Comparison of ENCODE assay signal across 34 mouse cellular contexts in the genomic region with DNA sequence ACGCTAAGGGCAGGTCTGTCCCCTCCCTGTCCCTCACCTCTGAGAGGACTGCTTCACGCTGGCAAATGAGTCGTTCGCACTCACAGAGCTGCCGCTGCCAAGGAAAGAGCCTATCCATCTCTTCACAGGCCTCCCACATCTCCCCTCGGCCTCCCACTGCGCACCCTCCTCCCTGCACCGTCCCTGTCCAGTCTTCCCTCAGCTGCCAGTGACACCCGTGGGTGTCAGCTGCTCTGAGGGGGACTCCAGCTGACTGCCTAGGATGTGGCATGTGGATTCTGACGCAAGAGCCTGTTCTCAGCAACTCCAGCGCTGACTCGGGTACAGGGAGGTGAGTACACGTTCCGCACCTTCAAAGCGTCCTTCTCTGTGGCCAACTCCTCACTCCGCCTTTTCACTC. TPM values are rescaled to one million over a fixed set of nuclear protein-coding genes. Genes with fewer than 3 reads are reported as not detected.
A peak's percentile ranks its signal among the peaks of the same experiment; 100 is the strongest.
DNase-seq lines count a peak whose midpoint lies in the region; TF ChIP-seq lines count a peak whose summit lies in the region.
"Had no signal": no experiment of that assay in that cellular context is flagged by ENCODE, and none has a peak within 500 bp of the region (broad histone marks: within the 10 kb centered on the region; RNA-seq: fewer than 3 reads in every experiment).

No protein-coding gene starts in this region.

- peak overlapping the region; percentile 34; the same call in 1 of the 2 replicates for H3K27ac ChIP-seq in cerebellum, adult 2 months (ENCODE audit: insufficient read depth, low read length)
- no peak overlapping the region for H3K27ac ChIP-seq in ES-Bruce4 (ENCODE audit: insufficient read depth, low read length)
- H3K27ac ChIP-seq: embryonic facial prominence, embryonic 15.5 days; forebrain, embryonic 15.5 days; heart, adult 2 months; hindbrain, embryonic 12.5 days; midbrain, embryonic 15.5 days had no signal

- TF ChIP-seq EP300 in ES-Bruce4 (IDR thresholded peaks at IDR 0.05; ENCODE audit: insufficient read depth, low read depth, low read length), result no peak

- TF ChIP-seq POLR2A in cerebellum, adult 2 months (IDR thresholded peaks at IDR 0.05; ENCODE audit: borderline replicate concordance, insufficient read depth, low read length), result no peak
- TF ChIP-seq POLR2A in ES-Bruce4 (IDR thresholded peaks at IDR 0.05; ENCODE audit: insufficient read depth, low read length), result no peak

- H3K9ac ChIP-seq in ES-Bruce4 (ENCODE audit: low read depth, poor library complexity, severe bottlenecking), result no peak overlapping the region
- H3K9ac ChIP-seq: embryonic facial prominence, embryonic 15.5 days; forebrain, embryonic 15.5 days; hindbrain, embryonic 12.5 days; midbrain, embryonic 15.5 days had no signal

- intact Hi-C loops in left cerebral cortex, postnatal 10 days (cut with DNase I), result no loop called here
- intact Hi-C loops in left cerebral cortex, postnatal 36 days (cut with DNase I), result no loop called here

- H3K36me3 ChIP-seq in ES-Bruce4 (ENCODE audit: control insufficient read depth, insufficient read depth, low read length, poor library complexity, severe bottlenecking), result no peaks in the 10 kb centered on the region
- H3K36me3 ChIP-seq: embryonic facial prominence, embryonic 15.5 days; forebrain, embryonic 15.5 days; G1E; hindbrain, embryonic 12.5 days; midbrain, embryonic 15.5 days had no signal

- 33% methylated on average over 16 of the region's 16 CpGs for WGBS in cerebellum, adult 2 months

- no peak for TF ChIP-seq CTCF in cerebellum, adult 2 months (IDR thresholded peaks at IDR 0.05; ENCODE audit: borderline replicate concordance, insufficient read depth, low read depth, low read length)
- no peak for TF ChIP-seq CTCF in ES-Bruce4 (IDR thresholded peaks at IDR 0.05; ENCODE audit: low read depth, low read length)

- no peaks in the 10 kb centered on the region for H3K9me3 ChIP-seq in ES-Bruce4 (replicated peaks; ENCODE audit: control insufficient read depth, insufficient read depth, low read length, poor library complexity, severe bottlenecking)
- H3K9me3 ChIP-seq: embryonic facial prominence, embryonic 15.5 days; forebrain, embryonic 15.5 days; G1E; hindbrain, embryonic 12.5 days; midbrain, embryonic 15.5 days had no signal

- no peak overlapping the region for H3K4me3 ChIP-seq in cerebellum, adult 2 months (replicated peaks; ENCODE audit: insufficient read depth, low read depth, low read length)
- peak overlapping the region; percentile 14 for H3K4me3 ChIP-seq in ES-Bruce4 (ENCODE audit: low read depth, low read length)
- H3K4me3 ChIP-seq: embryonic facial prominence, embryonic 15.5 days; forebrain, embryonic 15.5 days; heart, adult 2 months; hindbrain, embryonic 12.5 days; midbrain, embryonic 15.5 days had no signal

- DNase-seq in cerebellum, adult 2 months, result peak in 1 of 2 experiments; percentile 52
- DNase-seq in cerebellum, postnatal 36 days, result no peak
- DNase-seq in left cerebral cortex, adult 11 months (ENCODE audit: low spot score), result peak; percentile 45
- no peak for DNase-seq in left cerebral cortex, postnatal 10 days (ENCODE audit: extremely low spot score in 1 of 2, low spot score in 2 of 2)
- peak; percentile 73 to 80 for DNase-seq in left cerebral cortex, postnatal 36 days (ENCODE audit: low spot score in 2 of 2)
- no peak for DNase-seq in urinary bladder, adult 18-20 months (ENCODE audit: low spot score in 2 of 2)
- no peak for DNase-seq in ovary, postnatal 14 days (ENCODE audit: low spot score)
- DNase-seq: adrenal gland, adult 2 months; cerebellum, adult 8-10 months; gastrocnemius, postnatal 36 days; heart, adult 2 months; kidney, adult 2 months; kidney, postnatal 10 days; lung, postnatal 4 days; spleen, adult 18-20 months had no signal

- no peaks in the 10 kb centered on the region for H3K27me3 ChIP-seq in cerebellum, adult 2 months (ENCODE audit: control insufficient read depth, insufficient read depth, low read length)
- no peaks in the 10 kb centered on the region for H3K27me3 ChIP-seq in ES-Bruce4 (ENCODE audit: control insufficient read depth, insufficient read depth, low read length, poor library complexity, severe bottlenecking)

- H3K4me1 ChIP-seq in cerebellum, adult 2 months (ENCODE audit: control insufficient read depth, insufficient read depth, low read length), result peaks cover 58% of the 10 kb centered on the region
- H3K4me1 ChIP-seq in ES-Bruce4 (ENCODE audit: control insufficient read depth, insufficient read depth, low read length), result no peaks in the 10 kb centered on the region
- H3K4me1 ChIP-seq: forebrain, embryonic 15.5 days had no signal

RNA-seq across cellular contexts. Expression of a gene that starts 8.8 kb away (rescaled TPM):
- not detected in 2 replicates for polyA plus RNA-seq in cerebellum, adult 2 months (2012; rRNA removed)
- not detected for total RNA-seq in left cerebral cortex, postnatal 10 days (2021)
- not detected in 2 replicates for polyA plus RNA-seq in ES-Bruce4 (2011; ENCODE audit: insufficient read depth, insufficient read length, low read depth, missing spikeins)
- not detected for total RNA-seq in left cerebral cortex, postnatal 36 days (2021)
- total RNA-seq: adrenal gland, adult 2 months; G1E; gastrocnemius, adult 18-20 months; gastrocnemius, postnatal 36 days; heart, adult 2 months; heart, postnatal 25 days; layer of hippocampus, adult 18-20 months; layer of hippocampus, postnatal 14 days; left cerebral cortex, postnatal 25 days; liver, adult 2 months; megakaryocyte-erythroid progenitor cell, adult 5-6 weeks had no signal
- polyA plus RNA-seq: adrenal gland, adult 2 months; embryonic facial prominence, embryonic 15.5 days; forebrain, embryonic 15.5 days; G1E; heart, adult 2 months; hindbrain, embryonic 12.5 days; intestine, embryonic 14.5 days; kidney, adult 2 months; liver, adult 2 months; liver, embryonic 16.5 days; lung, embryonic 16.5 days; neural tube, embryonic 14.5 days; thymus, postnatal 0 days had no signal

RNA-seq across cellular contexts. Expression of a gene that starts 10.2 kb away (rescaled TPM):
- polyA plus RNA-seq in cerebellum, adult 2 months (2012; rRNA removed), result 0.54 and 0.57 TPM in 2 replicates
- total RNA-seq in left cerebral cortex, postnatal 10 days (2021), result under 1 TPM in 1 of 2 experiments, not detected in 1; 0.17 TPM
- 0.68 and 1.2 TPM in 2 replicates for polyA plus RNA-seq in ES-Bruce4 (2011; ENCODE audit: insufficient read depth, insufficient read length, low read depth, missing spikeins)
- total RNA-seq in left cerebral cortex, postnatal 36 days (2021), result under 1 TPM; 0.17 to 0.50 TPM
- total RNA-seq: adrenal gland, adult 2 months; gastrocnemius, adult 18-20 months; gastrocnemius, postnatal 36 days; heart, adult 2 months; heart, postnatal 25 days; liver, adult 2 months had no signal
- polyA plus RNA-seq: adrenal gland, adult 2 months; forebrain, embryonic 15.5 days; G1E; heart, adult 2 months; heart, embryonic 14.5 days; hindbrain, embryonic 12.5 days; intestine, embryonic 14.5 days; kidney, adult 2 months; liver, adult 2 months; liver, embryonic 16.5 days; lung, embryonic 16.5 days; midbrain, embryonic 15.5 days; neural tube, embryonic 14.5 days; thymus, postnatal 0 days had no signal

RNA-seq across cellular contexts. Expression of a gene that starts 15.1 kb away (rescaled TPM):
- polyA plus RNA-seq in cerebellum, adult 2 months (2012; rRNA removed), result 1.9 and 2.4 TPM in 2 replicates
- 1 to 10 TPM; 2.0 to 2.3 TPM for total RNA-seq in left cerebral cortex, postnatal 10 days (2021)
- polyA plus RNA-seq in ES-Bruce4 (2011; ENCODE audit: insufficient read depth, insufficient read length, low read depth, missing spikeins), result 2.2 and 2.6 TPM in 2 replicates
- total RNA-seq in left cerebral cortex, postnatal 36 days (2021), result 1 to 10 TPM; 5.1 to 5.2 TPM
- total RNA-seq: G1E; gastrocnemius, adult 18-20 months; gastrocnemius, postnatal 36 days; heart, adult 2 months; heart, postnatal 25 days; liver, adult 2 months had no signal
- polyA plus RNA-seq: G1E; liver, adult 2 months; liver, embryonic 16.5 days had no signal

RNA-seq across cellular contexts. Expression of a gene that starts 22.3 kb away (rescaled TPM):
- polyA plus RNA-seq in cerebellum, adult 2 months (2012; rRNA removed), result 0.36 and 0.51 TPM in 2 replicates
- 10 to 100 TPM; 16.3 to 18.7 TPM for total RNA-seq in left cerebral cortex, postnatal 10 days (2021)
- 4.2 and 8.6 TPM in 2 replicates for polyA plus RNA-seq in ES-Bruce4 (2011; ENCODE audit: insufficient read depth, insufficient read length, low read depth, missing spikeins)
- 10 to 100 TPM; 25.9 to 29.9 TPM for total RNA-seq in left cerebral cortex, postnatal 36 days (2021)
- total RNA-seq: adrenal gland, adult 2 months; gastrocnemius, adult 18-20 months; gastrocnemius, postnatal 36 days; heart, adult 2 months; heart, postnatal 25 days; liver, adult 2 months had no signal
- polyA plus RNA-seq: adrenal gland, adult 2 months; G1E had no signal

RNA-seq across cellular contexts. Expression of a gene that starts 25.9 kb away (rescaled TPM):
- 397 and 476 TPM in 2 replicates for polyA plus RNA-seq in cerebellum, adult 2 months (2012; rRNA removed)
- total RNA-seq in left cerebral cortex, postnatal 10 days (2021), result 1,000 to 10,000 TPM; 1,057 to 1,070 TPM
- 0.94 and 1.6 TPM in 2 replicates for polyA plus RNA-seq in ES-Bruce4 (2011; ENCODE audit: insufficient read depth, insufficient read length, low read depth, missing spikeins)
- 1,000 to 10,000 TPM; 1,276 to 1,585 TPM for total RNA-seq in left cerebral cortex, postnatal 36 days (2021)
- total RNA-seq: liver, adult 2 months; megakaryocyte-erythroid progenitor cell, adult 5-6 weeks had no signal
- polyA plus RNA-seq: kidney, adult 2 months; liver, adult 2 months; liver, embryonic 16.5 days; neural tube, embryonic 14.5 days; thymus, postnatal 0 days had no signal

Comparison
In these comparisons a context has a peak if more than half of its experiments do, and no peak if none do; other contexts are left out.
1. DNase-seq: peak in left cerebral cortex, adult 11 months (single experiment) and left cerebral cortex, postnatal 36 days (2 of 2); none in cerebellum, postnatal 36 days (0 of 2), left cerebral cortex, postnatal 10 days (0 of 2), urinary bladder, adult 18-20 months (0 of 2) and ovary, postnatal 14 days (single experiment).